Mouse (Mus musculus): Measurements from ENCODE around the gene Pacsin3.

The Pacsin3 gene

DNA sequence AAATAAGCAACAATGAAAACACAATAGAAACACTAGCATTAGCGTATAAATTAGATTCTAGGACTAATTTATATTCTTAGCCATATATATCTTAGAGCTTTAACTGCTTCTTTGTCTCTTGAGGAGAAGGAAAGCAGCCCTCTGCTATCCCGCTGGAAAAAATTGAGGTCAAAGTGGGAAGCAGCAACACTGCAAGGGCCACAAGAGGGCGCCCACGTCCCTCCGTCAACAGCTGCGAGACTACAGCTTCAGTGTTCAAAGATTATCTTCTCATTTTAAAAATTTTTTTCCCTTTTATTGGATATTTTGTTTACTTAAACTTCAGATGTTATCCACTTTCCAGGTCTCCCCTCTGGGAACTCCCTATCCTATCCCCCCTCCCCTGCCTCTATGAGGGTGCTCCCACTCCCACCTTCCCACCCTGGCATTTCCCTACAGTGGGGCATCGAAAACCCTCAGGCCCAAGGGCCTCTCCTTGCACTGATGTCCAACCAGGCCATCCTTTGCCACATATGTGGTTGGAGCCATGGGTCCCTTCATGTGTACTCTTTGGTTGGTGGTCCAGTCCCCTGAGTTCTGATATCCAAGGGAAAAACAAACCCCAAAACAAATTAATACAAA, 30.2 kb downstream of the Pacsin3 start:
- Histone ChIP-seq H3K27me3 (ENCODE audit: insufficient read depth, low read length) (no peaks in the 10 kb centered on the region), H3K9me3 (ENCODE audit: low read length) (no peaks in the 10 kb centered on the region), H3K36me3 (ENCODE audit: insufficient read depth, low read length) (no peaks in the 10 kb centered on the region), H3K4me3 (replicated peaks; ENCODE audit: low read length) (no peak overlapping the region), H3K4me1 (replicated peaks; ENCODE audit: low read depth, low read length) (peaks cover 21% of the 10 kb centered on the region)
- TF ChIP-seq CTCF (conservative IDR thresholded peaks at IDR 0.05; ENCODE audit: low read length), result peak; percentile 85
- no peak for TF ChIP-seq NANOG (IDR thresholded peaks at IDR 0.05; ENCODE audit: borderline replicate concordance, low read length)
- no peak for TF ChIP-seq POU5F1 (IDR thresholded peaks at IDR 0.05; ENCODE audit: borderline replicate concordance, low read length)

DNA sequence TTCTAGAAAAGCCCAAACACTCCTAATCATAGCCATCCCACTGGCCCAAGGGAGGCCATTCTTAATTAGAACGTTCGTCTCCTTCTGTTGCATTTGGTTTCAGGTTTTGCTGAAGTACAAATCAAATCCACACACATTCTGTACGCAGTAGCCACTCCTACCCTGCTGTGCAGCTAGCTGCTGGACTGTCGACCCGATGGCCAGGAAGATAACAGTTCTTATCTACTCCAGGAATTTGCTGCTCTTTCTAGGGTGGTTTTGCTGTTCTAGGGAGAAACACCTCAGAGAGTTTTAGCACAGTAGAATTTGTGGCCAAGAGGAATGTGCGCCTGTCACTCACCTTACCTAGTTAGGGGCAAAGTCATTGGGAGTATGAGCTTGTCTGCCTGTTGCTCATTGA, 31.8 kb downstream of the Pacsin3 start:
- H3K4me1 ChIP-seq (replicated peaks; ENCODE audit: low read depth, low read length), result peaks cover 16% of the 10 kb centered on the region
- H3K9me3 ChIP-seq (ENCODE audit: low read length), result no peaks in the 10 kb centered on the region
- H3K27me3 ChIP-seq (ENCODE audit: insufficient read depth, low read length), result no peaks in the 10 kb centered on the region

DNA sequence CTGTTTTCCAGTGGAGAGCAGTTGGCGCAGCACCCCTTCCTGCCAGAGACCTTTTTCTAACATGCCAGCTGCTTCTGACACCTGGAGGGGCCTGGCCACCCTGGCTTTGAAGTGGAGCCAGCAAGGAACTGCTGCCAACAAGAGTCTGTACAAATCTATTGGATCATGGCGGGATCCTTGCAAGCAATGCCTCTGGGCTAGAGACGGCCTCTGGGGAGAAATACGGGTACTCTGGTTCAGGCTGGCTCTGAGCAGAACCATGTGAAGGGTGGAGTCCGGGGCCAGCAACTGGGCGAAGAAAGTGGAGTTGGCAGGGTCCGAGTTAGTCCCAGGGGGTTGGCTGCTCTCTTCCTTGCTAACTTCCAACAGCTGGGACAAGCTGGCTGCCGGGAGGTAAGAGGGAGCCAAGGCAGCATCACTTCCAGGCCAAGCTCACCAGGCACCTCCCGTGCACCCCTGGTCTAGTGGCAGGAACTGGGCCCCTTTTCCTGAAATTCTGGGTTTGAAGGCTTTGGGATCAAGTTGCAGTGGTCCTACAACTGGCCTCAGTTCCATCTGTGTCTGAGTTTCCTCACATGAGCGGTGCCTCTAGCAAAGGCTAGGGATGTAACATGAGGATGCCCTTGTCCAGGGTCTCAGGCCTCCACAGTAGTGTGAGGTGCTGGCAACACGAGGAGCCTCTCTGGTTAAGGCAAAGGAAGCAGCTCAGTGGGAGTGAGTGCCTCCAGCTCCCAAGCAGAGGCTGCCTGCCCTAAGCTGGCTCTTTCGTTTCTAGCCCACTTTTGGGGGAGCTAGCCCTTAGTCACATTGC, 35.6 kb downstream of the Pacsin3 start:
- Histone ChIP-seq H3K36me3 (ENCODE audit: insufficient read depth, low read length) (no peaks in the 10 kb centered on the region), H3K4me3 (replicated peaks; ENCODE audit: low read length) (peak overlapping the region; percentile 50), H3K4me1 (replicated peaks; ENCODE audit: low read depth, low read length) (peaks cover 22% of the 10 kb centered on the region), H3K9me3 (ENCODE audit: low read length) (no peaks in the 10 kb centered on the region), H3K27me3 (ENCODE audit: insufficient read depth, low read length) (no peaks in the 10 kb centered on the region)
- TF ChIP-seq POU5F1 (IDR thresholded peaks at IDR 0.05; ENCODE audit: borderline replicate concordance, low read length) (no peak), NANOG (IDR thresholded peaks at IDR 0.05; ENCODE audit: borderline replicate concordance, low read length) (no peak), CTCF (conservative IDR thresholded peaks at IDR 0.05; ENCODE audit: low read length) (no peak)

More for the DNA sequence above, 31.8 kb downstream of the Pacsin3 start:
- TF ChIP-seq CTCF (conservative IDR thresholded peaks at IDR 0.05; ENCODE audit: low read length) (no peak), POU5F1 (IDR thresholded peaks at IDR 0.05; ENCODE audit: borderline replicate concordance, low read length) (no peak), NANOG (IDR thresholded peaks at IDR 0.05; ENCODE audit: borderline replicate concordance, low read length) (no peak)
- Histone ChIP-seq H3K36me3 (ENCODE audit: insufficient read depth, low read length) (no peaks in the 10 kb centered on the region), H3K4me3 (replicated peaks; ENCODE audit: low read length) (no peak overlapping the region)

DNA sequence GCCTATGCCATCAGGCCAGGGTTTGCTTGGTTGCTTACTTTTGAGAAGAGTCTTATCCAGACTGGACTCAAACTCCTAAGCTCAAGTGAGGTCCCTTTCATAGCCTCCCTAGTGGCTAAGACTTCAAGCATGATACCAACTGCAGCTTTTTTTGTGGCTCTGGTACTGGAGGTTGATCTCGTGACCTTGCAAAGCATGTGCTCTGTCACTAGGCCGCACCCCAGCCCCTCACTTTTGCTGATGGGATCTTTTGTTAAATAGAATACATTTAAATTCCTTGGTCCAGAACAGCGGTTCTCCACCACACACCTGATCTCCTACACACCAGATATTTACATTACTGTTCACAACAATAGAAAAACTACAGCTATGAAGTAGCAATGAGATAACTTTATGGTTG, 38.5 kb downstream of the Pacsin3 start:
- Histone ChIP-seq H3K27me3 (ENCODE audit: insufficient read depth, low read length) (no peaks in the 10 kb centered on the region), H3K36me3 (ENCODE audit: insufficient read depth, low read length) (no peaks in the 10 kb centered on the region), H3K4me1 (replicated peaks; ENCODE audit: low read depth, low read length) (peaks cover 22% of the 10 kb centered on the region), H3K9me3 (ENCODE audit: low read length) (no peaks in the 10 kb centered on the region), H3K4me3 (replicated peaks; ENCODE audit: low read length) (no peak overlapping the region)
- no peak for TF ChIP-seq NANOG (IDR thresholded peaks at IDR 0.05; ENCODE audit: borderline replicate concordance, low read length)
- TF ChIP-seq POU5F1 (IDR thresholded peaks at IDR 0.05; ENCODE audit: borderline replicate concordance, low read length), result no peak
- TF ChIP-seq CTCF (conservative IDR thresholded peaks at IDR 0.05; ENCODE audit: low read length), result no peak

DNA sequence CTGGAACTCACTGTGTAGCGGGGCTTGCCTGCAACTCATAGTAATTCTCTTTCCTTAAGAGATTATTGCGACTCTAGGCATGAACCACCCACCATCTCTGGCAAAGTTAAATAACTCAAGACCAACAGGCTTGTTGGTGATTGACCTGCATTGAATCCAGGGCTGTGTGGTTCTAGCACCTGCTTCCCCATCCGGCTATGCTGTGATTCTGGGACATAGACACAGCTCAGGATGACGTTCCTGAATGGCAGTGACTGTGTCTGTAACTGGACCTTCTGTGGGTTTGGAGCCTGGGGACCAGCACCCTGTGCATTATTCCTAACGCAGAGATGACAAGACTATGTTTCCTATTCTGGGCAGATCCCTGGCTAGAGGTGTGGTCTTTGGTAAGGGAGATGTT, 40.1 kb downstream of the Pacsin3 start:
- Histone ChIP-seq H3K4me1 (replicated peaks; ENCODE audit: low read depth, low read length) (peaks cover 17% of the 10 kb centered on the region), H3K4me3 (replicated peaks; ENCODE audit: low read length) (no peak overlapping the region), H3K9me3 (ENCODE audit: low read length) (no peaks in the 10 kb centered on the region), H3K36me3 (ENCODE audit: insufficient read depth, low read length) (no peaks in the 10 kb centered on the region), H3K27me3 (ENCODE audit: insufficient read depth, low read length) (no peaks in the 10 kb centered on the region)
- no peak for TF ChIP-seq POU5F1 (IDR thresholded peaks at IDR 0.05; ENCODE audit: borderline replicate concordance, low read length)
- TF ChIP-seq NANOG (IDR thresholded peaks at IDR 0.05; ENCODE audit: borderline replicate concordance, low read length), result no peak
- TF ChIP-seq CTCF (conservative IDR thresholded peaks at IDR 0.05; ENCODE audit: low read length), result no peak

DNA sequence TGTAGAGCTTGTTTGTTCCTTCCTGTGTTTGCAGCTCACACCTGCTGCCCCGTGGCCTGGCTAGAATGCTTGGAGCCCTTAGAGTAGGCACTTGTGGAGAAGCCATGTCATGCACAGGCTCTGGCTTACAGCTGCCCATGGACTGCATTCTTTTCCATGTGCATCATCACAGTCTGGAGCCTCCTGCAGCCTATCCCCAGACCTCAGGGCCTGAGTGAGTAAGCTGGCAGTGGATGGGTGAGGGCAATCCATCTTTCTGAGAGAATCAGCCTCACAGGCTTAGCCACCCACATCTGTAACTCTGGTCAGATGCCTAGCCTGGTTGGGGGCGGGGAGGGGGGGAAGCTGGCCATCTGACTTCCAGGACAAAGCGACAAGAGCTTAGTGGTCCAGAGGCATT, 43.4 kb downstream of the Pacsin3 start:
- Histone ChIP-seq H3K4me1 (replicated peaks; ENCODE audit: low read depth, low read length) (peaks cover 12% of the 10 kb centered on the region), H3K9me3 (ENCODE audit: low read length) (no peaks in the 10 kb centered on the region), H3K36me3 (ENCODE audit: insufficient read depth, low read length) (no peaks in the 10 kb centered on the region), H3K27me3 (ENCODE audit: insufficient read depth, low read length) (no peaks in the 10 kb centered on the region), H3K4me3 (replicated peaks; ENCODE audit: low read length) (no peak overlapping the region)
- no peak for TF ChIP-seq NANOG (IDR thresholded peaks at IDR 0.05; ENCODE audit: borderline replicate concordance, low read length)
- no peak for TF ChIP-seq POU5F1 (IDR thresholded peaks at IDR 0.05; ENCODE audit: borderline replicate concordance, low read length)
- TF ChIP-seq CTCF (conservative IDR thresholded peaks at IDR 0.05; ENCODE audit: low read length), result no peak

DNA sequence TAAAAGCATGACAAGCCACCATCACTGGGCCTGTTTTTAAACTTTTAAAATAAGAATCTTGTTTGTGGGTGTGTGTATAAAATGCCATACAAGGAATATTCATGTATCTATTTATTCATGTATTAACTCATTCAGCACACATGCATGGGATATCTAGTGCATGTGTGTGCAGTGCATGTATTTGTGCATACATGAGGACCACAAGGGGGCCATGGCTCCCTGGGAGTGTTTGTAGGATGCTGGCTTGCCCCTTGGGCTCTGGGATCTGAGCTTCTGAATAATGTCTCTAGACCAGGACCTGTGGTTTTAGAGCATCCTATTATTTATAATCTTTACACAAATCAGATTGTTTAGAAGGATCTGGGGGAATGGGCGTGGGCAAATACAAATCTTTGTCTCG, 45.0 kb downstream of the Pacsin3 start:
- Histone ChIP-seq H3K9me3 (ENCODE audit: low read length) (no peaks in the 10 kb centered on the region), H3K4me3 (replicated peaks; ENCODE audit: low read length) (no peak overlapping the region), H3K4me1 (replicated peaks; ENCODE audit: low read depth, low read length) (peaks cover 10% of the 10 kb centered on the region), H3K36me3 (ENCODE audit: insufficient read depth, low read length) (no peaks in the 10 kb centered on the region), H3K27me3 (ENCODE audit: insufficient read depth, low read length) (no peaks in the 10 kb centered on the region)
- no peak for TF ChIP-seq POU5F1 (IDR thresholded peaks at IDR 0.05; ENCODE audit: borderline replicate concordance, low read length)
- TF ChIP-seq NANOG (IDR thresholded peaks at IDR 0.05; ENCODE audit: borderline replicate concordance, low read length), result no peak
- no peak for TF ChIP-seq CTCF (conservative IDR thresholded peaks at IDR 0.05; ENCODE audit: low read length)

DNA sequence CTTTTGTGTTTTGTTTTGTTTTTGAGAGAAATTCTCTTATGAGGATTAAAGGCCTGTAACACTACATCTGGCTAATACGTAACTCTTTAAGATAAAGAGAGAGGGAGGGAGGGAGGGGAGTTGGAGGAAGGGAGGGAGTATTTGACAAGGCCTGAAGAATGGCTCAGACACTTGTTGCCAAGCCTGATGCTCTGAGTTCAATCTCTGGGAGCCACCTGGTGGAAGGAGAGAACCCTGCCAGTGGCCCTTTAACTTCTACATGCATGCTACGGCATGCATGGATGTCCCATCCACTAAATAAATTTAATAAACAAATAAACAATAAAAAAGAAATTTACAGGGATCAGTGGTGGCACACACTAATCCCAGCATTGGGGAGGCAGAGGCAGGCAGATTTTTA, 46.1 kb downstream of the Pacsin3 start:
- Histone ChIP-seq H3K4me1 (replicated peaks; ENCODE audit: low read depth, low read length) (peaks cover 10% of the 10 kb centered on the region), H3K27me3 (ENCODE audit: insufficient read depth, low read length) (no peaks in the 10 kb centered on the region; the same call in 1 of the 2 replicates), H3K36me3 (ENCODE audit: insufficient read depth, low read length) (no peaks in the 10 kb centered on the region), H3K4me3 (replicated peaks; ENCODE audit: low read length) (no peak overlapping the region), H3K9me3 (ENCODE audit: low read length) (no peaks in the 10 kb centered on the region)
- no peak for TF ChIP-seq POU5F1 (IDR thresholded peaks at IDR 0.05; ENCODE audit: borderline replicate concordance, low read length)
- no peak for TF ChIP-seq CTCF (conservative IDR thresholded peaks at IDR 0.05; ENCODE audit: low read length)
- TF ChIP-seq NANOG (IDR thresholded peaks at IDR 0.05; ENCODE audit: borderline replicate concordance, low read length), result no peak

Measured in E14TG2a.4 (cell line).